Mouse (Mus musculus): ENCODE results near the gene Adarb2. TPM values are rescaled to one million over a fixed set of nuclear protein-coding genes. Genes with fewer than 3 reads are reported as not detected.

Gene Adarb2
- polyA plus RNA-seq, 1 experiment from 2014 or later = 0.29 TPM

GRCm38 (mm10) chr13:8352952-8353351 lies 150.3 kb downstream of the Adarb2 start:
- Histone ChIP-seq H3K4me1 (replicated peaks; ENCODE audit: control insufficient read depth, insufficient read depth, low read length) (no peaks in the 10 kb centered on the region), H3K36me3 (ENCODE audit: control insufficient read depth, insufficient read depth, low read length) (no peaks in the 10 kb centered on the region), H3K4me2 (ENCODE audit: low read depth, low read length) (no peak overlapping the region), H3K27me3 (ENCODE audit: control insufficient read depth, insufficient read depth, low read depth, low read length) (no peaks in the 10 kb centered on the region), H3K4me3 (ENCODE audit: low read length) (no peak overlapping the region), H3K9ac (ENCODE audit: low read length) (no peak overlapping the region), H3K27ac (ENCODE audit: low read length) (no peak overlapping the region), H3K9me3 (ENCODE audit: control insufficient read depth, low read length) (no peaks in the 10 kb centered on the region)
- no peak for ATAC-seq (ENCODE audit: low read depth)

DNA sequence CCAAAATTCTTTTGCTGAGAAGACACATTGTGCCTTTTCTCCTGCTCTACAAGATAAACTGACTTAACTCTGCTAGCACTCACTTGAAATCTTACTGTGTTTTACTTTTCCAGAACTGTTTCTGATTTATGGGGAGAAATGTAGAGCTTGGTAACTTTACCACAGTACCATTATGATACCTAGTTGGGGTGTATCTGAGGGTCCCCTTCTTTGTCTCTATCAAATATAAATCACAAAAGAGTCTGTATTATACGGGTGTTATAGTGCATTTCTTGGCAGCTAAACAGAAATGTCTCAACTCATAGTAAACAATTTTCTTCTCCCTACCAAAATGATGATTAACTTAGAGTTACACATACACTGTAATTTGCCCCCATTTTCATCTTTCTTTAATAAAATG lies 162.9 kb downstream of the Adarb2 start:
- Histone ChIP-seq H3K4me3 (ENCODE audit: low read length) (no peak overlapping the region), H3K9ac (ENCODE audit: low read length) (no peak overlapping the region), H3K9me3 (ENCODE audit: control insufficient read depth, low read length) (no peaks in the 10 kb centered on the region), H3K4me1 (replicated peaks; ENCODE audit: control insufficient read depth, insufficient read depth, low read length) (no peaks in the 10 kb centered on the region), H3K4me2 (ENCODE audit: low read depth, low read length) (no peak overlapping the region), H3K36me3 (ENCODE audit: control insufficient read depth, insufficient read depth, low read length) (no peaks in the 10 kb centered on the region), H3K27ac (ENCODE audit: low read length) (no peak overlapping the region), H3K27me3 (ENCODE audit: control insufficient read depth, insufficient read depth, low read depth, low read length) (no peaks in the 10 kb centered on the region)
- 0 out of 2 replicates have a peak, but pooled peaks have one; percentile 34 for ATAC-seq (ENCODE audit: low read depth)
- 39% methylated on average over 1 of the region's 1 CpGs for WGBS

DNA sequence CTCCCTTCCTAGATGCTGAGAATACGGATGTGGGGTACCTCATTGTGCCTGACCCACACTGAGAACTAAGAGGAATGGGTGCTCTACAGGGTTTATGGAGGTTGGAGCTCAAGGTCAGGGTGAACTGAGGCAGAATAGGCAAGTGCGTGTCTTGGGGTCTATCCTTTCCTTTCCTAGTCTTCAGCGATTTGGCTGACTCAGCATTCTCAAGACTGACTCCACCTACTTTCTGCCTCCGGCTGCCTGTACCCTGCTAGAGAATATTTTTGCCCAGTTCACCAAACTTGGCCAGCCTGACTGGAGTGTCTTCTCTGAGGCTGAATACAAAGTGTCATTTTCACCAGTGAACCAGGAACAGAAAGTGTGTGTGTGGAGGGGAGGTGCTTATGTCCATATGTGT lies 163.4 kb downstream of the Adarb2 start:
- 70% methylated on average over 4 of the region's 4 CpGs for WGBS
- no peak overlapping the region for H3K4me2 ChIP-seq (ENCODE audit: low read depth, low read length)
- no peaks in the 10 kb centered on the region for H3K36me3 ChIP-seq (ENCODE audit: control insufficient read depth, insufficient read depth, low read length)
- H3K4me3 ChIP-seq (ENCODE audit: low read length) = no peak overlapping the region
- no peak overlapping the region for H3K27ac ChIP-seq (ENCODE audit: low read length)
- H3K27me3 ChIP-seq (ENCODE audit: control insufficient read depth, insufficient read depth, low read depth, low read length) = no peaks in the 10 kb centered on the region
- ATAC-seq (ENCODE audit: low read depth) = no peak
- H3K9me3 ChIP-seq (ENCODE audit: control insufficient read depth, low read length) = no peaks in the 10 kb centered on the region
- H3K9ac ChIP-seq (ENCODE audit: low read length) = no peak overlapping the region
- H3K4me1 ChIP-seq (replicated peaks; ENCODE audit: control insufficient read depth, insufficient read depth, low read length) = no peaks in the 10 kb centered on the region

- Histone ChIP-seq H3K36me3 (ENCODE audit: control insufficient read depth, insufficient read depth, low read length) (no peaks in the 10 kb centered on the region), H3K4me3 (ENCODE audit: low read length) (no peak overlapping the region), H3K9me3 (ENCODE audit: control insufficient read depth, low read length) (no peaks in the 10 kb centered on the region), H3K9ac (ENCODE audit: low read length) (no peak overlapping the region), H3K4me1 (replicated peaks; ENCODE audit: control insufficient read depth, insufficient read depth, low read length) (no peaks in the 10 kb centered on the region), H3K27ac (ENCODE audit: low read length) (no peak overlapping the region), H3K27me3 (ENCODE audit: control insufficient read depth, insufficient read depth, low read depth, low read length) (no peaks in the 10 kb centered on the region), H3K4me2 (ENCODE audit: low read depth, low read length) (no peak overlapping the region)
- 76% methylated on average over 7 of the region's 7 CpGs for WGBS
- no peak for ATAC-seq (ENCODE audit: low read depth)
These were observed 167.3 kb downstream of the Adarb2 start for GRCm38 (mm10) chr13:8369868-8370387.

GRCm38 (mm10) chr13:8388541-8388940 lies 185.9 kb downstream of the Adarb2 start:
- no peak for ATAC-seq (ENCODE audit: low read depth)
- Histone ChIP-seq H3K36me3 (ENCODE audit: control insufficient read depth, insufficient read depth, low read length) (no peaks in the 10 kb centered on the region), H3K27ac (ENCODE audit: low read length) (no peak overlapping the region), H3K27me3 (ENCODE audit: control insufficient read depth, insufficient read depth, low read depth, low read length) (no peaks in the 10 kb centered on the region), H3K4me2 (ENCODE audit: low read depth, low read length) (no peak overlapping the region), H3K4me3 (ENCODE audit: low read length) (no peak overlapping the region), H3K9ac (ENCODE audit: low read length) (no peak overlapping the region), H3K4me1 (replicated peaks; ENCODE audit: control insufficient read depth, insufficient read depth, low read length) (0 out of 2 replicates have a peak, but pooled peaks cover 2% of the 10 kb centered on the region), H3K9me3 (ENCODE audit: control insufficient read depth, low read length) (no peaks in the 10 kb centered on the region)
- whole genome bisulfite sequencing = 35% methylated on average over 1 of the region's 1 CpGs

DNA sequence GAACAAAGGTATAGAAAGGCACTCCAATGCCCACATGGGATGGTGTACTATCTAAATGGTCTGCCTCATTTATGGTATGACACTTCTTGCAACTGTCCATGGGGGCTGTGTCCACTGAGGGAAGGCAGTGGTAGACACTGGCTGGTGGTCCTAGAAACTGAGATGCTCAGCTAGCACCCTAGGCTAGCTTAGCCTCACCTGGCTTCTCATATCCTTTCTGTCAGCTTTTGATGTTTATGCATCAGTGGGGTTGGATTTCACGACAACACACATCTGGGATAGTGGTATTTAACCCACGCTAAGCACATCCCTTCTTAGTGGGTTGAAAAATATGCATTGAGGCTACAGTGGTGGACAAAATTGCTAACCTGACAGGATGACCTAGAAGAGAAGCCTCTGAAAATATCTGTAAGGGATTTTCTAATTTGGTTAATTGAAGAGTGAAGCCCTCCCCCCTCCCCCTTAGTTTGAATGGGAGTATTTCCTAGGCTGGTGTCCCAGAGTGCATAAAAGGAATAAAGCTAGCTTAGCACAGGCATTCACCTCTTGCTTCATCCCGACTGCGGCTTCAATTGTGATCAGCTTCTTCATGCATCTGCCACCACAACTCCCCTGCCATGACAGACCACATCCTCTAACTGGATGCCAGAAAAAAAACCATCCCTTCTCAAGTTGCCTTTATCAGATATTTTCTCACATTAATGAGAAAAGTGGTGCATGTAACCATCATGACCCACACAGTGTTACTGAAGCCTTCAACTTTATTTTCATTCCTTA lies 197.8 kb downstream of the Adarb2 start:
- no peak overlapping the region for H3K9ac ChIP-seq (ENCODE audit: low read length)
- no peak overlapping the region for H3K4me2 ChIP-seq (ENCODE audit: low read depth, low read length)
- no peaks in the 10 kb centered on the region for H3K27me3 ChIP-seq (ENCODE audit: control insufficient read depth, insufficient read depth, low read depth, low read length)
- no peak for ATAC-seq (ENCODE audit: low read depth)
- WGBS = 80% methylated on average over 4 of the region's 4 CpGs
- H3K4me3 ChIP-seq (ENCODE audit: low read length) = no peak overlapping the region
- H3K4me1 ChIP-seq (replicated peaks; ENCODE audit: control insufficient read depth, insufficient read depth, low read length) = no peaks in the 10 kb centered on the region
- no peaks in the 10 kb centered on the region for H3K9me3 ChIP-seq (ENCODE audit: control insufficient read depth, low read length)
- H3K36me3 ChIP-seq (ENCODE audit: control insufficient read depth, insufficient read depth, low read length) = no peaks in the 10 kb centered on the region
- no peak overlapping the region for H3K27ac ChIP-seq (ENCODE audit: low read length)

- WGBS = 62% methylated on average over 3 of the region's 3 CpGs
These were observed 199.7 kb downstream of the Adarb2 start for GRCm38 (mm10) chr13:8402324-8402873.

GRCm38 (mm10) chr13:8406020-8406419 lies 203.4 kb downstream of the Adarb2 start:
- Histone ChIP-seq H3K4me3 (ENCODE audit: low read length) (no peak overlapping the region), H3K4me2 (ENCODE audit: low read depth, low read length) (no peak overlapping the region), H3K9me3 (ENCODE audit: control insufficient read depth, low read length) (no peaks in the 10 kb centered on the region), H3K27me3 (ENCODE audit: control insufficient read depth, insufficient read depth, low read depth, low read length) (no peaks in the 10 kb centered on the region), H3K36me3 (ENCODE audit: control insufficient read depth, insufficient read depth, low read length) (no peaks in the 10 kb centered on the region), H3K4me1 (replicated peaks; ENCODE audit: control insufficient read depth, insufficient read depth, low read length) (no peaks in the 10 kb centered on the region), H3K27ac (ENCODE audit: low read length) (no peak overlapping the region), H3K9ac (ENCODE audit: low read length) (no peak overlapping the region)
- ATAC-seq (ENCODE audit: low read depth) = no peak
- 35% methylated on average over 6 of the region's 6 CpGs for WGBS

More at GRCm38 (mm10) chr13:8402324-8402873, 199.7 kb downstream of the Adarb2 start:
- Histone ChIP-seq H3K27ac (ENCODE audit: low read length) (no peak overlapping the region), H3K36me3 (ENCODE audit: control insufficient read depth, insufficient read depth, low read length) (no peaks in the 10 kb centered on the region), H3K4me1 (replicated peaks; ENCODE audit: control insufficient read depth, insufficient read depth, low read length) (no peaks in the 10 kb centered on the region), H3K9ac (ENCODE audit: low read length) (no peak overlapping the region), H3K27me3 (ENCODE audit: control insufficient read depth, insufficient read depth, low read depth, low read length) (no peaks in the 10 kb centered on the region), H3K4me2 (ENCODE audit: low read depth, low read length) (no peak overlapping the region), H3K4me3 (ENCODE audit: low read length) (no peak overlapping the region), H3K9me3 (ENCODE audit: control insufficient read depth, low read length) (no peaks in the 10 kb centered on the region)
- ATAC-seq (ENCODE audit: low read depth) = no peak

- Histone ChIP-seq H3K9me3 (ENCODE audit: control insufficient read depth, low read length) (no peaks in the 10 kb centered on the region), H3K27me3 (ENCODE audit: control insufficient read depth, insufficient read depth, low read depth, low read length) (no peaks in the 10 kb centered on the region), H3K36me3 (ENCODE audit: control insufficient read depth, insufficient read depth, low read length) (no peaks in the 10 kb centered on the region), H3K4me2 (ENCODE audit: low read depth, low read length) (no peak overlapping the region), H3K27ac (ENCODE audit: low read length) (no peak overlapping the region), H3K4me1 (replicated peaks; ENCODE audit: control insufficient read depth, insufficient read depth, low read length) (no peaks in the 10 kb centered on the region), H3K4me3 (ENCODE audit: low read length) (no peak overlapping the region), H3K9ac (ENCODE audit: low read length) (no peak overlapping the region)
- no peak for ATAC-seq (ENCODE audit: low read depth)
- 77% methylated on average over 5 of the region's 5 CpGs for WGBS
These were observed 208.0 kb downstream of the Adarb2 start for GRCm38 (mm10) chr13:8410353-8411318.
